In genomic region chr7:19272173-19272764, GRCm38 (mm10) we compare ENCODE assay signal across 8 mouse cellular contexts. TPM values are rescaled to one million over a fixed set of nuclear protein-coding genes. Genes with fewer than 3 reads are reported as not detected.
DNase-seq lines count a peak whose midpoint lies in the region; ATAC-seq lines count a peak whose summit lies in the region.

No protein-coding gene starts in this region.

- peaks cover 2% of the 10 kb centered on the region; the same call in 1 of the 2 replicates for H3K27me3 ChIP-seq in lung, embryonic 15.5 days

- 1% methylated on average over 34 of the region's 36 CpGs for WGBS in lung, embryonic 15.5 days

- H3K36me3 ChIP-seq in lung, embryonic 15.5 days: no peaks in the 10 kb centered on the region

- peak overlapping the region; percentile 86 for H3K9ac ChIP-seq in lung, embryonic 15.5 days

- peak overlapping the region; percentile 75 for H3K4me3 ChIP-seq in lung, embryonic 15.5 days

- peak; percentile 68 to 73 for DNase-seq in urinary bladder, adult 18-20 months (ENCODE audit: low spot score in 2 of 2)
- no peak for DNase-seq in urinary bladder, postnatal 10 days (ENCODE audit: low spot score)
- DNase-seq in cerebellum, adult 9-11 months: peak; percentile 79
- peak; percentile 78 for DNase-seq in kidney, adult 11 months
- peak; percentile 88 for DNase-seq in urinary bladder, postnatal 14 days (ENCODE audit: low spot score)

- peaks cover 23% of the 10 kb centered on the region for H3K4me1 ChIP-seq in lung, embryonic 15.5 days

- no peaks in the 10 kb centered on the region for H3K9me3 ChIP-seq in lung, embryonic 15.5 days

- peak; percentile 24 for ATAC-seq in granulocyte monocyte progenitor cell, adult 5-6 weeks (replicated peaks; ENCODE audit: poor library complexity, severe bottlenecking)
- ATAC-seq in lung, embryonic 15.5 days (ENCODE audit: borderline replicate concordance, extremely low read depth, low FRiP score, low TSS enrichment): peak; percentile 58
- ATAC-seq in neutrophil, adult 5-6 weeks (ENCODE audit: extremely low read depth, insufficient number of reproducible peaks, low FRiP score, poor library complexity, severe bottlenecking): peak; percentile 59

- peak overlapping the region; percentile 97 for H3K27ac ChIP-seq in lung, embryonic 15.5 days

- H3K4me2 ChIP-seq in lung, embryonic 15.5 days: peak overlapping the region; percentile 95

RNA-seq across cellular contexts. Expression of gene Vasp, which starts 0.7 kb away (rescaled TPM):
- total RNA-seq in granulocyte monocyte progenitor cell, adult 5-6 weeks (2014; fragmentation: Nextera tagmentation): 60.7 and 70.5 TPM in 2 replicates
- total RNA-seq in granulocyte monocyte progenitor cell, adult 5-6 weeks (2017): 52.8 and 63.3 TPM in 2 replicates
- 115 TPM in 2 replicates for polyA plus RNA-seq in lung, embryonic 15.5 days (2015; fragmentation: Nextera tagmentation; extraction: Ambion mirVana)
- total RNA-seq in neutrophil, adult 5-6 weeks (2017): 400 and 419 TPM in 2 replicates

RNA-seq across cellular contexts. Expression of gene Ppm1n, which starts 7.6 kb away (rescaled TPM):
- total RNA-seq in granulocyte monocyte progenitor cell, adult 5-6 weeks (2014; fragmentation: Nextera tagmentation): not detected in 2 replicates
- not detected in 2 replicates for total RNA-seq in granulocyte monocyte progenitor cell, adult 5-6 weeks (2017)
- polyA plus RNA-seq in lung, embryonic 15.5 days (2015; fragmentation: Nextera tagmentation; extraction: Ambion mirVana): not detected in 2 replicates
- total RNA-seq in neutrophil, adult 5-6 weeks (2017): not detected in 2 replicates

RNA-seq across cellular contexts. Expression of gene Rtn2, which starts 10.2 kb away (rescaled TPM):
- not detected in 2 replicates for total RNA-seq in granulocyte monocyte progenitor cell, adult 5-6 weeks (2014; fragmentation: Nextera tagmentation)
- not detected in 2 replicates for total RNA-seq in granulocyte monocyte progenitor cell, adult 5-6 weeks (2017)
- 10.6 and 11.4 TPM in 2 replicates for polyA plus RNA-seq in lung, embryonic 15.5 days (2015; fragmentation: Nextera tagmentation; extraction: Ambion mirVana)
- not detected in 2 replicates for total RNA-seq in neutrophil, adult 5-6 weeks (2017)

RNA-seq across cellular contexts. Expression of gene Fosb, which starts 37.6 kb away (rescaled TPM):
- 8.1 and 13.7 TPM in 2 replicates for total RNA-seq in granulocyte monocyte progenitor cell, adult 5-6 weeks (2014; fragmentation: Nextera tagmentation)
- 19.3 and 24.4 TPM in 2 replicates for total RNA-seq in granulocyte monocyte progenitor cell, adult 5-6 weeks (2017)
- polyA plus RNA-seq in lung, embryonic 15.5 days (2015; fragmentation: Nextera tagmentation; extraction: Ambion mirVana): 0.24 and 0.26 TPM in 2 replicates
- total RNA-seq in neutrophil, adult 5-6 weeks (2017): 60.5 and 64.4 TPM in 2 replicates

RNA-seq across cellular contexts. Expression of gene Opa3, which starts 44.1 kb away (rescaled TPM):
- total RNA-seq in granulocyte monocyte progenitor cell, adult 5-6 weeks (2014; fragmentation: Nextera tagmentation): 20.7 and 35.1 TPM in 2 replicates
- total RNA-seq in granulocyte monocyte progenitor cell, adult 5-6 weeks (2017): 14.6 and 18.3 TPM in 2 replicates
- 33.2 and 34.6 TPM in 2 replicates for polyA plus RNA-seq in lung, embryonic 15.5 days (2015; fragmentation: Nextera tagmentation; extraction: Ambion mirVana)
- total RNA-seq in neutrophil, adult 5-6 weeks (2017): 12.5 and 15.3 TPM in 2 replicates
